Mouse (Mus musculus) kidney, adult 2 months (tissue): Measurements from ENCODE around the gene Ranbp1. TPM values are rescaled to one million over a fixed set of nuclear protein-coding genes. Genes with fewer than 3 reads are reported as not detected.
"Not testable (repeated sequence)": the region's sequence is repeated elsewhere in the genome, so short reads cannot be mapped to it uniquely, and the experiment has no call there.

ENCODE experiments used
- DNase-seq: peaks from one replicate; pipeline ENCODE4 v3.0.0; 2021
- H3K27ac ChIP-seq: fragments of 200-500 bp; 2 replicates; pipeline ENCODE4 v1.5.1; 2012; ENCODE audit warnings: low read depth, low read length, control low read depth, inconsistent platforms; ENCODE audit not compliant: insufficient read depth
- H3K27me3 ChIP-seq: fragments of 200-500 bp; replicated peaks from 2 replicates; pipeline ENCODE4 v1.6.1; 2012; ENCODE audit warnings: mild to moderate bottlenecking, moderate library complexity, low read length, inconsistent platforms; ENCODE audit not compliant: control insufficient read depth, insufficient read depth
- H3K36me3 ChIP-seq: fragments of 200-500 bp; 2 replicates; pipeline ENCODE4 v1.6.1; 2012; ENCODE audit warnings: mild to moderate bottlenecking, moderate library complexity, low read length, inconsistent platforms; ENCODE audit not compliant: control insufficient read depth, insufficient read depth
- H3K4me1 ChIP-seq: fragments of 200-500 bp; 2 replicates; pipeline ENCODE4 v1.6.1; 2011; ENCODE audit warnings: low read length; ENCODE audit not compliant: control insufficient read depth, insufficient read depth
- H3K4me3 ChIP-seq: fragments of 200-500 bp; 2 replicates; pipeline ENCODE4 v1.5.1; 2011; ENCODE audit warnings: mild to moderate bottlenecking, low read depth, low read length, control low read depth; ENCODE audit not compliant: insufficient read depth
- CTCF ChIP-seq: fragments of 200-500 bp; conservative IDR thresholded peaks from 2 replicates; pipeline ENCODE4 v1.5.1; 2011; ENCODE audit warnings: low read depth, mild to moderate bottlenecking, control low read depth, low read length, moderate library complexity, mixed read lengths; ENCODE audit not compliant: insufficient read depth, insufficient read length
- POLR2A ChIP-seq: fragments of 200-500 bp; IDR thresholded peaks from one replicate; pipeline ENCODE4 v1.6.1; 2011; ENCODE audit warnings: low read depth, low read length, control low read depth
- WGBS: fragments of 180-500 bp; shearing (Covaris S2); methylation state at CpG from one replicate; pipeline ENCODE4 v1.1.7; 2018; 5-methylcytosine and 5-hydroxymethylcytosine counted together
- polyA plus RNA-seq: library from polyadenylated mRNA; depleted of rRNA; stranded (reverse); fragments of >200 nt; gene quantifications from 2 replicates; pipeline ENCODE4 v1.2.3, GENCODE M21; 2012; rRNA removed

The Ranbp1 gene
- polyA plus RNA-seq: 29.7 and 38.5 TPM in 2 replicates

DNA sequence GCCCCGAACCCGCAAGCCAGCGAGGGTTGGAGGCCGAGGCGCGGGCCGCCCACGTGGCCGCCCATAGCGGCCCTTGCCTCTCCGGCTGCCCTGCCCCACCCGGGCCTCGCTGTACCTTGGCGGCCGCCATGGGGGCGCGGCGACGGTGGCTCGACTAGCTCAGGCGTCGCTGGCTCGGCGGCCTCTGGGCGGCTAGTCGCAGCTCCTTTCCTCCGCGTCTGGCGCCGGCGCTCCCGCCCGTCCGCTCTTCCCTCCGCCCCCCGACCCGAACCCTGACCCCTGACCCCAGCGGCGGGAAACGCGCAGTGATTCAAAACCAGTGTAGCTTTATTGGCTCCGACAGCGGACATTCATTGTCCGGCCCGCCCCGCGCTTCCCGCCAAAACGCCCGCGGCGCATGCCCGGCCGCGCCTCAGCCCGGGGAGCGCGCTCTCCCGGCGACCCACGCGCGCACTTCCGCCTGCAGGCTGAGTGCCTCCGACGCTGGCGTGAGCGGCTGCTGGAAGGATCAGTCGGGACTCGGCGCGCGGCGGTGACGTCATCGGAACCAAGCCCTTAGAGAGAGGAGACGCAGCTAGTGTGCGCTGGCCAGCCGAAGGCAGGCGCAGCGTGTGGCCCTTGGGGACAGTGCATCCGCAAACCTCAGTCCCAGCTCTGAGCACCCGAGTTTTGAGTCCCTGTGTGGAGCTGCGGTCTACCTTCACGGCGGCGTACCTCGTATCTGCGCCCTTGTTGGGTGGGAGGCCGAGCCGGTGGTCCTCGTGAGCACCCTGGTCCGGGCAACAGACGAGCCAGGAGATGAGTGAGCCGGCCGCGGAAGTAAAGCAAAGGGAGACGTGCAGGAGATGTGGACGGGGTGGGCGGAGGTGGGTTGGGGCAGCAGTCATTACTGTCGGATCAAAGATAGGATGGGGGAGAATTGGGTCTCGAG is at the start of gene Ranbp1, which contains the start of gene Trmt2a:
Gene Ranbp1 (minus strand): TSS at position 300 of the 931 bp plus-strand sequence.
Gene Trmt2a (plus strand): TSS at position 247 of the 931 bp plus-strand sequence.
- no peaks in the 10 kb centered on the region; the same call in 1 of the 2 replicates for H3K36me3 ChIP-seq
- peaks cover 5% of the 10 kb centered on the region for H3K4me1 ChIP-seq
- H3K4me3 ChIP-seq: peak within 1 kb of the TSS; percentile 91
- DNase-seq: peak; percentile 99
- H3K27ac ChIP-seq: peak within 1 kb of the TSS; percentile 67
- TF ChIP-seq POLR2A (peak; percentile 95), CTCF (no peak)
- H3K27me3 ChIP-seq: no peaks in the 10 kb centered on the region
- under 1% methylated on average over 101 of the region's 102 CpGs for WGBS

DNA sequence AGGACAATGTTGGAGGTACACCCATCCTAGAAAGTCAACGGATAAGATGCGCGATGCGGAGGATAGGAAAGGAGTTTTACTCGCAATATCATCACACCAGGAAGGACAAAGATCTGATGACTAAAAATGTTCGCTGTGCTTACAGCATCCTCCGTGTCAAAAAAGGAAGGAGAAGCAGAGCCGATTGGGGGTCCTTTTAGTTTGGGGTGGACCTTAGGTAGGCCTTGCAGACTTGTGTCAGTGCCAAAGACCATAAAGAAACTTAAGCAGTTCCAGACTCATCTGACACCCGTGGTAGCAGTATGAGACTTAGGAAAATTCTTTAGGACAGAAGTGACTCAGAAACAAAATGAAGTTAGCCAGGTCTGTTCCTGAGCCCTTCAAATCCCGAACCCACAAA is 41.1 kb upstream of the Ranbp1 start:
- peak overlapping the region; percentile 53 for H3K4me3 ChIP-seq
- H3K27me3 ChIP-seq, H3K27ac ChIP-seq, DNase-seq, H3K36me3 ChIP-seq: not testable (repeated sequence)
- peaks cover 11% of the 10 kb centered on the region; the same call in 1 of the 2 replicates for H3K4me1 ChIP-seq
- 2% methylated on average over 10 of the region's 10 CpGs for WGBS

DNA sequence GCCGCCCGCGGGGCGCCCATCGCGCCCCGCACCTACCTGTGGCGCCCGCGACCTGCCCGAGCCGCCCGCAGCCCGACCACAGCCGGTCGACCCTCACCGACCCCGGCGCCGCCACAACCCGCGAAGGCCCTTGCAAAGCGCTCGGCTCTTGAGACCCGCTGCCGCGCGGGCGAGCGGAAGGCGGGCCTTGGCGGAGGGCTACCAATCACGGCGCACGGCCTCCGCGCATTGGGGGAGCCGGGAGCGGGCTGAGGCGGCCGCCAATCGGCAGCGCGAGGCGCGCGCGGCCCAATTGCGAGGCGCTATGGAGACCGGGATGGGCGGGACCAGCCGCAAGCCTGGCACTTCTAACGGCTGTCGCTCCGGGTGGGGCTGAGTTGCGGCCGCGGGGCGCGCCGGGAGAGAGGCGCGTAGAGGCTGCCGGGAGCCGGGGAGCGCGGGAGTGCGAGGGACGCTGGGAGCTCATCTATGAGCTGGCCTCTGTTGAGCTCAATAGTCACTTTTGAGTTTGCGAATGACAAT is 40.6 kb upstream of the Ranbp1 start, which contains the start of gene Dgcr8:
Gene Dgcr8 (minus strand): TSS at position 180 of the 522 bp plus-strand sequence.
- Histone ChIP-seq H3K4me3 (peak within 1 kb of the TSS; percentile 66), H3K27ac (peak within 1 kb of the TSS; percentile 66; the same call in 1 of the 2 replicates), H3K36me3 (peaks cover 2% of the 10 kb centered on the region), H3K27me3 (no peaks in the 10 kb centered on the region), H3K4me1 (peaks cover 11% of the 10 kb centered on the region; the same call in 1 of the 2 replicates)
- WGBS: under 1% methylated on average over 69 of the region's 71 CpGs
- TF ChIP-seq CTCF (no peak), POLR2A (no peak)
- peak; percentile 99 for DNase-seq

DNA sequence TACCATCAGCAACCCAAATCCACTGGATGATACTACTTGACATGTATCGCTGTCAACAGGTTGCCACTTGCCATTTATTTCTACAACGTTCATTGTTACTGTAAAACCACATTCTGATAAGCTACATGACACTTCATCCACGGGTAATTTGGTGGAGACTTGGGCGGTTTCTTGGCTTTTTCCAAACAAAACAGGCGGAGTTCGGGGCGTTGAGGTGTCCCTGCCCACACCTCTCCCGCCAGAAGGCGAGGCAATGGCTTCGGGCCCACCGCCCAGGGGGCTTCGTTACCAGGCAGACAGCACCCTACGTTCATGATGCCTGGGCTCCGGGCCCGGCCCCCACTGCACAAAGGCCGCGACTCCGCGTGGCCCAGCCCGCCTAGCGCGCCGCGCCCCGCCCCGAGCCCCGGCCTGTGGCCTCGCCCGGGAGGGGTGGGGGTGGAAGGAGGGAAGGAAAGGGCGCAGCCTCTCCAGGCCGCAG is 40.1 kb upstream of the Ranbp1 start:
- Histone ChIP-seq H3K4me3 (peak overlapping the region; percentile 66), H3K27ac (peak overlapping the region; percentile 66; the same call in 1 of the 2 replicates), H3K27me3 (no peaks in the 10 kb centered on the region), H3K36me3 (peaks cover 2% of the 10 kb centered on the region), H3K4me1 (peaks cover 11% of the 10 kb centered on the region; the same call in 1 of the 2 replicates)
- DNase-seq: no peak
- under 1% methylated on average over 28 of the region's 31 CpGs for WGBS
- no peak for TF ChIP-seq POLR2A
- no peak for TF ChIP-seq CTCF

DNA sequence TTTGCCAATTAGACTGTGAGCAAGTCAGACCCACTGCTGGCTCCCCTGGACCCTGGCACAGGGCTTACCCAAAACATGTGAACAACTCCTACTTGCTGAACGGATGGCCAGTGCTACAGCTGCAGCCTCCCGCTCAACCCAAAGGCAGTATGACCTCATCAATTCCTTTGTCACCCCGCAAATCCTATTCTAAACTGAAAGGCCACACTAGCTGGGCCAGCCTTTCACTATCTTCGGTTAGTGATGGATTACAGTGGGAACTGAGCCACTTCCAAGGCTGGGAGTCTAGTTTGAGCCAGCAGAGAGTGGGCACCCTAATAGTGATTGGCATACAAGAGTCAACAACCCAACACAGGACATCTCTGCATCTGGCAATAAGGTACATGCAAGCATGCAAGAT is 39.6 kb upstream of the Ranbp1 start:
- 6% methylated on average over 4 of the region's 4 CpGs for WGBS

DNA sequence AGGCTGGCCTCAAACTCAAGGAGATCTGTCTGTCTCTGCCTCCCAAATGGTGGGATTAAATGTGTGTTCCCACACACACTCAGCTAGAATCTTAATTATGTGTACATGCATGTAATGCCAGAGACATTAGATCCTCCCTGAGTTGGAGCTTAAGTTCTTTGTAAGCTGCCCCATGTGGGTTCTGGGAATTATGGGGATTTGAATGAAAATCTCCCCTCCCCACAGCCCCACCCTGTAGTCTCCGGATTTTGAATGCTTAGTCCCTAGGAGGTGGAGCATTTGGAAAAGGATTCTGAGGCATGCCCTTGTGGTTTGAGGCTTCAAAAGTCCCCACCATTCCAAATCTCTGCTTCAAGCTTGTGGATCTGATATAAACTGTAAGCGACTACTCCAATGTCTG is 26.6 kb upstream of the Ranbp1 start:
- Histone ChIP-seq H3K27ac (no peak overlapping the region), H3K4me3 (no peak overlapping the region), H3K4me1 (no peaks in the 10 kb centered on the region), H3K27me3 (no peaks in the 10 kb centered on the region), H3K36me3 (peaks cover 4% of the 10 kb centered on the region; the same call in 1 of the 2 replicates)
- no peak for TF ChIP-seq POLR2A
- TF ChIP-seq CTCF: no peak
- no peak for DNase-seq
- WGBS: 80% methylated on average over 2 of the region's 2 CpGs

More for the DNA sequence above, 39.6 kb upstream of the Ranbp1 start:
- TF ChIP-seq POLR2A (no peak), CTCF (no peak)
- Histone ChIP-seq H3K27me3 (no peaks in the 10 kb centered on the region), H3K4me3 (peak overlapping the region; percentile 66), H3K4me1 (peaks cover 11% of the 10 kb centered on the region; the same call in 1 of the 2 replicates), H3K27ac (no peak overlapping the region), H3K36me3 (peaks cover 4% of the 10 kb centered on the region)
- DNase-seq: no peak

DNA sequence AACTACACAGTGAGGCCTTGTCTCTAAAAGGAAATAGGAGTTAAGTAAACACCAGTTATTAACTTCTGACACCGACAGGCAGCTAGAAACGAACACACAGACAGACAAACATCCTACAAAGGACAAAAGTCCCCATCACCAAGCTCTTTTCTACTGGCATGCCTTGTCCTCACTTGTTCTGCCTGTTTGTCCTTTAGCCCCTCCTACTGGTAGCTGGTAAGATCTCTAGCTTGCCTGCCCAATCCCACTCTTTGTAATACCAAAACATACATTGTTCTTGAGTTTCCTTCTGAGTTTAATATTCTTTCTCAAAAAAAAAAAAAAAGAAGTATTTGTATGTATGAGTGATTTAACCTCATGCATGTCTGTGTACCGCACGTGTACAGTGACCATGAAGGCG is 19.6 kb upstream of the Ranbp1 start:
- Histone ChIP-seq H3K27me3 (no peaks in the 10 kb centered on the region), H3K4me3 (no peak overlapping the region), H3K27ac (no peak overlapping the region), H3K4me1 (no peaks in the 10 kb centered on the region), H3K36me3 (peaks cover 7% of the 10 kb centered on the region; the same call in 1 of the 2 replicates)
- 87% methylated on average over 5 of the region's 5 CpGs for WGBS
- no peak for DNase-seq
- 0 out of 2 replicates have a peak, but pooled peaks have one; percentile 15 for TF ChIP-seq CTCF
- no peak for TF ChIP-seq POLR2A
